Mouse (Mus musculus) testis, adult 2 months (tissue): ENCODE measurements around the gene Ppm1e.

ENCODE experiments used
- CTCF ChIP-seq: fragments of 200-500 bp; IDR thresholded peaks from 2 replicates; pipeline ENCODE4 v1.5.1; 2012; ENCODE audit warnings: low read depth, mild to moderate bottlenecking, inconsistent platforms, low read length, moderate library complexity; ENCODE audit not compliant: control insufficient read depth, insufficient read depth, insufficient replicate concordance
- POLR2A ChIP-seq: fragments of 200-500 bp; IDR thresholded peaks from 2 replicates; pipeline ENCODE4 v1.6.1; 2012; ENCODE audit warnings: low read depth, mild to moderate bottlenecking, inconsistent platforms, low read length, moderate library complexity; ENCODE audit not compliant: control insufficient read depth

GRCm38 (mm10) chr11:87404111-87404853, 45.5 kb upstream of the Ppm1e start:
- TF ChIP-seq CTCF (no peak), POLR2A (peak; percentile 83)
